ENCODE assay signal across 1 mouse cellular context in genomic region chr2:25575432-25576027, GRCm38 (mm10).
TF ChIP-seq lines count a peak whose summit lies in the region.

No protein-coding gene starts in this region.

TF ChIP-seq in MEL, 35 proteins besides CTCF, POLR2A, EP300 and RAD21 (continued from another document):
- TF ChIP-seq POLR2AphosphoS5 (IDR thresholded peaks at IDR 0.05; ENCODE audit: borderline replicate concordance, low read depth, low read length) (no peak), CHD2 (IDR thresholded peaks at IDR 0.05; ENCODE audit: low read length) (no peak), JUND (IDR thresholded peaks at IDR 0.05; ENCODE audit: low read depth, low read length) (no peak), USF2 (IDR thresholded peaks at IDR 0.05; ENCODE audit: borderline replicate concordance in 1 of 2, insufficient read depth in 1 of 2, low read depth in 1 of 2, low read length in 2 of 2) (no peak), NRF1 (IDR thresholded peaks at IDR 0.05; ENCODE audit: insufficient read depth, low read depth, low read length, poor library complexity, severe bottlenecking) (peak; percentile 10; the same call in 1 of the 2 replicates), ZKSCAN1 (IDR thresholded peaks at IDR 0.05; ENCODE audit: low read depth, low read length) (no peak), ELF1 (IDR thresholded peaks at IDR 0.05; ENCODE audit: low read depth, low read length) (no peak), NELFE (IDR thresholded peaks at IDR 0.05; ENCODE audit: low read depth, low read length) (no peak), MYC (IDR thresholded peaks at IDR 0.05; ENCODE audit: low read depth, low read length) (no peak), MYB (IDR thresholded peaks at IDR 0.05; ENCODE audit: low read depth, low read length) (no peak), TCF12 (IDR thresholded peaks at IDR 0.05; ENCODE audit: low read depth, low read length) (no peak), ZC3H11A (IDR thresholded peaks at IDR 0.05; ENCODE audit: low read depth, low read length) (no peak), KAT2A (conservative IDR thresholded peaks at IDR 0.05; ENCODE audit: low read depth, low read length) (no peak), ZNF384 (IDR thresholded peaks at IDR 0.05; ENCODE audit: low read depth, low read length) (no peak), TBP (IDR thresholded peaks at IDR 0.05; ENCODE audit: low read depth, low read length) (0 out of 2 replicates have a peak, but pooled peaks have one; percentile 18), MXI1 (IDR thresholded peaks at IDR 0.05; ENCODE audit: low read depth, low read length) (peak; percentile 15; the same call in 1 of the 2 replicates)
